Mouse (Mus musculus): ENCODE measurements around the gene Cct6b. TPM values are rescaled to one million over a fixed set of nuclear protein-coding genes. Genes with fewer than 3 reads are reported as not detected.
"Not testable (repeated sequence)": the region's sequence is repeated elsewhere in the genome, so short reads cannot be mapped to it uniquely, and the experiment has no call there.

Gene Cct6b
- polyA plus RNA-seq, 1 experiment, result 0.21 TPM

DNA sequence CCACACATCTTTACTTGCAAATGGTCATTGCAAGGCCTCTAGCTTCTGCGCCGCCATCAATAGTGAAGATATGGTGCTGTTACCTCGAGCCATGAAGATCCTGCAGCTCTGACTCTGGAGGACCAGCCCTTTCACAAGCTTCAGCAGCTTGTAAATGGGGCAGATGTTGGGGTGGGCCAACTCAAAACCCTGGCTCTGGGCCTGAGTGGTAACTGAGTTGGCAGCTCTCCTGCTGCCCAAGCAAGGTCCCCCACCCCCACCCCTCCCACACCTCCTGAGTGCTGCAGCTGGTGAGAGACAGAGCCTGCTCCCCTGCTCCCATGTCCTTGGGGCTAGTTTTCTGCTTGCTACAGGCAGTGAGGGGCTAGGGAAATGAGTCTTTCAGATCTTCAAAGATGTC, 51.4 kb downstream of the Cct6b start:
- H3K4me1 ChIP-seq (ENCODE audit: control insufficient read depth, insufficient read depth, low read length), result no peaks in the 10 kb centered on the region
- H3K27ac ChIP-seq (ENCODE audit: insufficient read depth, low read length), result no peak overlapping the region
- no peak for TF ChIP-seq CTCF (IDR thresholded peaks at IDR 0.05; ENCODE audit: extremely low read depth, insufficient read depth, low read length)
- no peak for TF ChIP-seq POLR2A (IDR thresholded peaks at IDR 0.05; ENCODE audit: extremely low read depth, insufficient read depth, low read length)
- no peak overlapping the region for H3K4me3 ChIP-seq (ENCODE audit: insufficient read depth, low read length)

DNA sequence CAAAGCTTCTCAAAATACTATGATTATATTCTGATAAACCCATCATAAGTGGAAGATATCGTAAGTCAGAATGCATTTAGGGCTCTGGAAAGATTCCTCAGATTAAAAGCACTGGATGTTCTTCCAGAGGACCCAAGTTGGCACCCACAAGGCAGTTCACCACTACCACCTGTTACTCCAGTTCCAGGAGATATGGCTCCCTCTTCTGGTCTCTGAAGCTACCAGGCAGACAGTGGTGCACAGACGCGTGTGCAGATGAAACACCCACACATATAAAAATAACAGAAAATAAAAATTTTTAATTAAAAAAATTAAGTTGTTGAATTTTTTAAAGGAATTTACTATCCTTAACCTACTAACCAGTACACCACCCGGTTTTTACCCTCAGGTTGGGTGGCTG, 55.2 kb downstream of the Cct6b start:
- H3K27ac ChIP-seq (ENCODE audit: insufficient read depth, low read length), result no peak overlapping the region
- H3K4me3 ChIP-seq (ENCODE audit: insufficient read depth, low read length), result no peak overlapping the region
- TF ChIP-seq CTCF (IDR thresholded peaks at IDR 0.05; ENCODE audit: extremely low read depth, insufficient read depth, low read length), result no peak
- TF ChIP-seq POLR2A (IDR thresholded peaks at IDR 0.05; ENCODE audit: extremely low read depth, insufficient read depth, low read length), result no peak
- H3K4me1 ChIP-seq (ENCODE audit: control insufficient read depth, insufficient read depth, low read length), result no peaks in the 10 kb centered on the region

DNA sequence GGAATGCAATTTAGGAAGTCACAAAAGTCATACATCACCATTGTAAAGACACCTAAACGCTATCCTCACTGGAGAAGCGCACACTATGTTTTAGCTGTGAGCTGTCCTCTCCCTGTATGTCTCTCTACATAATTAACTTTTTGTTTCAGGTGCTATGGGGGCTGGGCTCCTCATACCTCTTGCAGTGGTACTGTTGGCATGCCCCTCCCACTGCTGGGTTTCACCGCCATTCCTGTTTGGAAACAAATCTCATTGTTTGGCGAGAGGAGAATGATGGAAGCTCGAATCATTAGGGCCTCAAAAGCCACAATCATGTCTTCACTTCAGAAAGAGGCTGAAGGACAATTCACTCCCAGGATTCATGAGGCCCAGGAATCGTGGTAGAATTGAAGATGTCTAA, 59.0 kb downstream of the Cct6b start:
- TF ChIP-seq CTCF (IDR thresholded peaks at IDR 0.05; ENCODE audit: extremely low read depth, insufficient read depth, low read length), result no peak
- no peak for TF ChIP-seq POLR2A (IDR thresholded peaks at IDR 0.05; ENCODE audit: extremely low read depth, insufficient read depth, low read length)
- Histone ChIP-seq H3K4me1 (ENCODE audit: control insufficient read depth, insufficient read depth, low read length) (no peaks in the 10 kb centered on the region), H3K4me3 (ENCODE audit: insufficient read depth, low read length) (no peak overlapping the region), H3K27ac (ENCODE audit: insufficient read depth, low read length) (no peak overlapping the region)

DNA sequence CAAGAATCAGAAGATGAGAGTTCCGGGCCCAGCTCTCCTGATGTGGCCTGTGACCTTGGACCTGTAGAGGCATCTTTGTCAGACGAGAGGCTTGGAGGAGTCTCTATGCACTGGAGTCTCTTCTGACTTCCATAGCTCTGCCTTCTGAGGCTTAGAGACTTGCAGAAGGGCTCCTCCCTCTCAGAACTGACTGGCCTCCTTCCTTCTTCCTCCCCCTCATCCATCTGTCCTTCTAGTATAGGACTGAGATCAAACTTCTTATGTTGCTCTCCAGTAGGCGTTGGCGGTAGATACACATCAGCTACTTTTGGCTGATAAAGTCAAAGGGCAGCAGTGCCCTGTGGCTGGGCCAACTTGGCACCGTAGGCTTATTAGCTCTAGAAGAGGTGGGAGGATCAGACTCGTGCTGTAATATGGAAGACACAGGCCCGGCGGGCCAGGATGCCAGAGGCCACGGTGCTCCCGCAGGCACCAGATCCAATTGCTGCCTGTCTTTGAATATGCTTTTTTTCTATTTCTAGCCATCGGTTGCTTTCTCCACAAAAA, 64.2 kb downstream of the Cct6b start:
- H3K4me3 ChIP-seq (ENCODE audit: insufficient read depth, low read length), result no peak overlapping the region
- TF ChIP-seq CTCF (IDR thresholded peaks at IDR 0.05; ENCODE audit: extremely low read depth, insufficient read depth, low read length), result no peak
- TF ChIP-seq POLR2A (IDR thresholded peaks at IDR 0.05; ENCODE audit: extremely low read depth, insufficient read depth, low read length), result no peak
- H3K4me1 ChIP-seq (ENCODE audit: control insufficient read depth, insufficient read depth, low read length), result no peaks in the 10 kb centered on the region
- H3K27ac ChIP-seq (ENCODE audit: insufficient read depth, low read length), result no peak overlapping the region

DNA sequence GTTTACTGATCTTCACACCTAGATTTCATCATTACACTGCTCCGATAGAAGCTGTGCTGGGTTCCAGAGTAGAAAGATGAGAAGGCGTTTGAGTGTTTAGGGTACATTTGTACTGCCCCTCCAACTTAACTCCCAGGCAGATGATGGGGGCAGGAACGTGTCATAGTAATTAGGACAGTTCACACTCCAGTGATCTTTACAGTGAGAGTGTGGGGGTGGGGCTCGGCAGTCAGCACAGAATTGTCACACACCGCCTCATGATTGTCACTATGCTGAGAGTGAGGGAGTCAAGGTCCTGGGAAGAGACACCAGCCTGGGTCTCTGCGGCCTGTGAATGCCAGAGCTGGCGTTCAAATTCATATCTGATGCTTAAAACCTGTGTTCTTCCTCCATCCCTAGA, 68.2 kb downstream of the Cct6b start:
- no peak for TF ChIP-seq POLR2A (IDR thresholded peaks at IDR 0.05; ENCODE audit: extremely low read depth, insufficient read depth, low read length)
- no peak for TF ChIP-seq CTCF (IDR thresholded peaks at IDR 0.05; ENCODE audit: extremely low read depth, insufficient read depth, low read length)

DNA sequence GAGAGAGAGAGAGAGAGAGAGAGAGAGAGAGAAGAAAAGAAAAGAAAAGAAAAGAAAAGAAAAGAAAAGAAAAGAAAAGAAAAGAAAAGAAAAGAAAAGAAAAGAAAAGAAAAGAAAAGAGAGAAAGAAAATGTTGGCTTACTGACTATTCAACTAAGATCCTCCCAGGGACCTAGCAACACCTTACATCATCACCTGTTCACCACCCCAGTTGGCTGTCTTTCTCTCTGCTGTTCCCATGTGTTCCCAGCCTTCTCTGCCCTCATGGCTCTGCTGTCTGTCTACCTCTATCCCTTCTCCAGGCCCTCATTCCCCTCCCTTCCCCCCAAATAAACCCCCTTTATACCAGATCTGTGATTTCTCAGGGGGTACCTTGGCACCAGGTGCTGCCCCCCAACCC, 69.2 kb downstream of the Cct6b start:
- H3K27ac ChIP-seq (ENCODE audit: insufficient read depth, low read length); H3K4me3 ChIP-seq (ENCODE audit: insufficient read depth, low read length); H3K4me1 ChIP-seq (ENCODE audit: control insufficient read depth, insufficient read depth, low read length): not testable (repeated sequence)

More for the DNA sequence above, 68.2 kb downstream of the Cct6b start:
- H3K27ac ChIP-seq (ENCODE audit: insufficient read depth, low read length), result no peak overlapping the region
- no peaks in the 10 kb centered on the region; the same call in 1 of the 2 replicates for H3K4me1 ChIP-seq (ENCODE audit: control insufficient read depth, insufficient read depth, low read length)
- no peak overlapping the region for H3K4me3 ChIP-seq (ENCODE audit: insufficient read depth, low read length)

DNA sequence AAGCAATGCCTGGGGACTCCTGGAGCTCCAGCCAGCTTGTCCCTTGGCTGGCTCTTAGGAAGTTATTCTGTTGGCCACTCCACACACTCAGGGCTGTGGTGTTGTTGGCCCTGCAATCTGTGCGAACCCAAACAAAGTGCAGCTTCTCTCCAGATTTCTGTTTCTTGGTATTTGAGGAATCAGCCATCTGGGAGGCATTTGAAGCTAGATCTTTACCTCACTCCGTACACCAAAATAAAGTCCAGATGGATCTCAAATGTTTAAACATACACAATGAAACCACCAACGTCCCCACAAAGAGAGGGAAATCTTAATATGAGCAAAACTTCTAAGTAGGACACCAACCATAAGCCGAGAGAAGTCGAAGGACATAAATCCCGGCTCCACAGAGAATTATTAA, 71.5 kb downstream of the Cct6b start:
- Histone ChIP-seq H3K4me3 (ENCODE audit: insufficient read depth, low read length) (no peak overlapping the region), H3K27ac (ENCODE audit: insufficient read depth, low read length) (no peak overlapping the region), H3K4me1 (ENCODE audit: control insufficient read depth, insufficient read depth, low read length) (no peaks in the 10 kb centered on the region; the same call in 1 of the 2 replicates)
- TF ChIP-seq CTCF (IDR thresholded peaks at IDR 0.05; ENCODE audit: extremely low read depth, insufficient read depth, low read length), result no peak
- TF ChIP-seq POLR2A (IDR thresholded peaks at IDR 0.05; ENCODE audit: extremely low read depth, insufficient read depth, low read length), result no peak

DNA sequence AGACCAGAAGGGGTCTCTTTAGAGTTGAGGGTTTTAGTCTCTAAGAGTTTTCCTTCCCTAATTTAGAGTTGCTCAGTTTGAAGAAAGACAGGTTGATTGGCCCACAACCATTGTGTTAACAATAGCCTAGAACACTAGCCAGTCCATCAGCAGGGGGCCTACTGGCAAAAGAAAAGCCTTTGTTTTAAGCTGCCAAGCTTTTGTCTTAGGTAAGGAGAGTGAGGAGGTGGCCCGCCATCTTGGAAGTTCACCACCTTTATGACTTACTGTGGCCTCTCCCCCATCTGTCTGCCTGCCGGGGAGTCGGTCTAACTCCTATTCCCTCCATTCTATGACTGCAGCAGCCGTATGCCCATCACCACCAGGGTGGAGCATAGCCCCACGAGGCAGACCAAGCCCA, 73.6 kb downstream of the Cct6b start:
- no peaks in the 10 kb centered on the region; the same call in 1 of the 2 replicates for H3K4me1 ChIP-seq (ENCODE audit: control insufficient read depth, insufficient read depth, low read length)
- no peak overlapping the region for H3K27ac ChIP-seq (ENCODE audit: insufficient read depth, low read length)
- H3K4me3 ChIP-seq (ENCODE audit: insufficient read depth, low read length), result no peak overlapping the region
- no peak for TF ChIP-seq CTCF (IDR thresholded peaks at IDR 0.05; ENCODE audit: extremely low read depth, insufficient read depth, low read length)
- TF ChIP-seq POLR2A (IDR thresholded peaks at IDR 0.05; ENCODE audit: extremely low read depth, insufficient read depth, low read length), result no peak

DNA sequence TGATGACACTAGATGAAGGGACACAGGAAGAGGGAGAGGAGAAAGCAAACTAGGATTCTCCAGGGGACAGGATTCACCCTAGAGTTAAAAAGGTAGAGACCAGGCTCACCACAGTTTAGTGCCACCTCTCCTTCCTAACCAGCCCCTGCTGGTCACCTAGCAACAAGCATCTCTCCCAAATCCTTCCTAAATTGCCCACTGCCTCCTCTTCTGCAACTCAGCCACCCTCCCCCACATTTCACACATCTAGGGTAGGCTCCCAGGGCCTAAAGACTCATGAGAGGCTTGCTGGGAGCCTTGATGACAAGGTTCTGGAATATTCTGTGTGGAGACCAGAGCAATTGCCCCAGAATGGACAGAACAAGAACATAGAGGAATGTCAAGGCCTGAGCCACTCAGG, 76.5 kb downstream of the Cct6b start:
- no peak for TF ChIP-seq POLR2A (IDR thresholded peaks at IDR 0.05; ENCODE audit: extremely low read depth, insufficient read depth, low read length)
- TF ChIP-seq CTCF (IDR thresholded peaks at IDR 0.05; ENCODE audit: extremely low read depth, insufficient read depth, low read length), result no peak
- H3K27ac ChIP-seq (ENCODE audit: insufficient read depth, low read length), result no peak overlapping the region
- H3K4me1 ChIP-seq (ENCODE audit: control insufficient read depth, insufficient read depth, low read length), result peaks cover 3% of the 10 kb centered on the region; the same call in 1 of the 2 replicates
- H3K4me3 ChIP-seq (ENCODE audit: insufficient read depth, low read length), result no peak overlapping the region

DNA sequence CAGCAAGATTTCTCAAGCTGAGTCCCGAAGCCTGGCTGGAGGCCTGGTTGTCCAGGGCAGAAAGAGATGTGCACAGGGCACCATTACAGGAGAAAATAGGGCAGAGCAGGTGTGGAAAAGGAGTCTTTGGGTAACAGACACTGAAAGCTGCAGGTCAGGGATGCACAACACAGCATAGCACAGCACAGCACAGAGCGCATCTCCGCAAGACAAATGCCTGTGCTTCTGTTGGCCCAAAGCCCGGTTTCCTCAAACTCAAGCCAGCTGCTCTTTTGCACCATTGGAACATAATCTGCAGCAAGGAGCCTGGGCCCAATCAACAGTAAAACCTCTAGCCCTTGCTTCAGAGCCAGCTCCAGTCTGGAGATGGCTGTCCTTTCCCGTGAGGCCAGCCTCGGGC, 79.4 kb downstream of the Cct6b start:
- Histone ChIP-seq H3K4me1 (ENCODE audit: control insufficient read depth, insufficient read depth, low read length) (peaks cover 3% of the 10 kb centered on the region; the same call in 1 of the 2 replicates), H3K27ac (ENCODE audit: insufficient read depth, low read length) (no peak overlapping the region), H3K4me3 (ENCODE audit: insufficient read depth, low read length) (no peak overlapping the region)
- TF ChIP-seq POLR2A (IDR thresholded peaks at IDR 0.05; ENCODE audit: extremely low read depth, insufficient read depth, low read length), result no peak
- no peak for TF ChIP-seq CTCF (IDR thresholded peaks at IDR 0.05; ENCODE audit: extremely low read depth, insufficient read depth, low read length)

All from cortical plate, adult 2 months (tissue).